Mouse (Mus musculus): Measurements from ENCODE around the gene AY074887. TPM values are rescaled to one million over a fixed set of nuclear protein-coding genes. Genes with fewer than 3 reads are reported as not detected.
"Not testable (repeated sequence)": the region's sequence is repeated elsewhere in the genome, so short reads cannot be mapped to it uniquely, and the experiment has no call there.

Gene AY074887
- not detected for total RNA-seq (2021)

DNA sequence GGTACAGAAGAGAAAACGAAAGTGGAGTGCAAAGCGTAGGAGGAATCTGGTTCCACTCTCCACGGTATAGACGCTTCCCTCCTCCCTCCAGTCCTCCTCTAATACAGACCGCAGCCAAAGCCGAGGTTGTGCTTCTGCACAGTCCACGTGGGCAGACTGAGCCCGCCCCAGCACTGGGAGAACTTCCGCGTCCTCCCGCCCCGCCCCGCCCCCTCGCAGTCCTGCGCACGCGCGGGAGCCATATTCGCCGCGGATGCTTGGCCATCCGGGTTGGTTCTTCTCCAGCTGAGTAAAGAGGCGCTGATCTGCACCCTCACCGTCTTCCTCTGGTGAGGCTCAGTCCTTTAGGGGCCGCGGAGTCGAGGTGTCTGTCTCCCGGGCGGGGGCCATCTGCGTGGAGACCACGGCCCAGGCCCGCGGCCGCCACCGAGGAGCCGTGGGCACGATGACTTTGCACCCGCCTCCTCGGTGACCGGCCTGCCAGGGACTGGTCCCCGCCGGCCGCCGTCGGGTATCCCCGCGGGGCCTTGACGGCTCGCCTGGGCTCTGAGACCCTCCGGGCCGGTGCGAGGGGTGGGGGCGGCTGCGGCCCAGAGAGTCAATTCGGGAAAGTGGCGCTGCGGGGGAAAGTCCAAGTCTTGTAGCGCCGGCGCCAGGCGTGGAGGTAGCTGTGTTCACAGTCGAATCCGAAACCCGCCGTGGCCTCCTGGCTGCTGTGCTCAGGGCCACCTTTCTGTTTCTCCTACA lies at the start of gene AY074887, which contains the start of gene Psma4:
Gene AY074887, minus strand, starts transcription at position 424 of the 747 bp plus-strand sequence.
Gene Psma4, plus strand, starts transcription at position 216 of the 747 bp plus-strand sequence.
- peak; percentile 81 to 87 for DNase-seq (ENCODE audit: extremely low spot score in 1 of 2, low spot score in 1 of 2)

DNA sequence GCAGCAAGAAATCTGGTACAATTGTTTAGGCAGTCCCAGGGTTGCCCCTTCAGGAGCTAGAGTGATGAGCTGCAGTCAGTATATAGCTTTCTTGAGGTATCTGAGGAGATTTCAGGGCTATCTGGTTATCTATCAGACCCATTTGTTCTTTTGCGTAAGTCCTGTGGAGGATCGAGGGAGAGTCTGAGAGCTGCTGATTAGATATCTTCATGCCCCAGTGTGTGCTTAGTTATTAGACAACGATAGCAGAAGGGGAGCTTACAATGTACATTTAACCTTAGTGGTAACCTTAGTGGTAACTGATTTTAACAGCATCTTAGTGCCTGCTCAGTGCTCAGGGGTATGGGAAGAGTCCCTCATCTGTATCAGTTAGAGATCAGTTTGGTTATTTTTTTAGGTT lies 44.8 kb upstream of the AY074887 start:
- DNase-seq (ENCODE audit: extremely low spot score in 1 of 2, low spot score in 1 of 2): no peak

DNA sequence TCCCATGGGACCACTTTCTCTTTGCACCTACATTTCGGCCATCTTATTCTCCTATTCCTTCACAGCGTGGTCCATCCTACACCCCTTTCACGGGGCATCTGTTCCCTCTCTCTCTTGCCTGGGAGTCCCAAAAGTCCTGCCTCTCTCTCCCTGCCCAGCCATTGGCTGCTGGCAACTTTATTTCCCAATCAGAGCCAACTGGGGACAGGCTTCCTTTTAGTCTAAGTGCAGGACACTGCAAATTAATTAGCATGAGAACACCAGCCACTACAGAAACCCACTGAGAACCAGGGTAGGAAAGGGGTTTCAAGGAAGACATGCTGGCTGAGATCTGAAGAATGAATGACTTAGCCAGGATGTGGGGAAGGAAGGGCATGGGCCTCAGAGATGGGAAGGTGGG lies 43.6 kb upstream of the AY074887 start:
- no peak for DNase-seq (ENCODE audit: extremely low spot score in 1 of 2, low spot score in 1 of 2)

DNA sequence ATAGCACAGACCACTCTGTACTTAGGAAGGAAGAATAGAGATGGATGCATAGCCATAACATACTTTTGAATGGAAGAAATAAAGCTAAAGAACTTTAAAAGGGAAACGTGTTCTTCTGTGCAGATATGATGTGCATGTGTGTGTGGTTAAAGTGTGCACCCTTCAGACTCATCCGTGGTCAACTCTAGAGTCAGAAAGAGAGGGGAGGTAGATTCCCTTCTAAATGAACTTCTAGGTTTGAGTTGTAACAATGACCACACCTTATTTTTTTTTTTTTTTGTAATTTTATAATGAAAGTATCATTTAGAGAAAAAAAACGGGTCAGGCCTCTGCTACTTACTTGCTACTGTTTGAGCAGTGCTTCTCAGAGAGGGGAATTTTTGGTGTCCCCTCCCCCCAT lies 39.6 kb upstream of the AY074887 start:
- DNase-seq (ENCODE audit: extremely low spot score in 1 of 2, low spot score in 1 of 2): no peak

DNA sequence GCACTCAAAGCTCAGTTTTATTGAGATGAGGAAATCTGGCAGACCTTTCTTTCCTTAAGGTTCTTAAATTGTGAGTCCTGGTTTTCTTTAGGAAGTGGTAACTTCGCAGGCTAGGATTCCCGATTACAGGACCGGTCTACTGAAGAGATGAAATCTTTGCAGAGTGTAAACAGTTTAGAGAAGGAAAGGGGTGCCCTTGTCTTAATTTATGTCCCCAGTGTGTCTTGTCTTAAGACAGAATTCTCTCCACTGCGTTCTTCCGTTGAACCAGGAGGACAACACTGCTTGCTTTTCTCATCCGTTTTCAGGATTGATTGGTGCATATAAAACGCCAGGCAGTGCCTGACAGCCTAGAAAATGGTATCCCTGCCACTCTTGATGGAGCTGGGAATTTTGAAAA lies 31.6 kb upstream of the AY074887 start:
- no peak for DNase-seq (ENCODE audit: extremely low spot score in 1 of 2, low spot score in 1 of 2)

DNA sequence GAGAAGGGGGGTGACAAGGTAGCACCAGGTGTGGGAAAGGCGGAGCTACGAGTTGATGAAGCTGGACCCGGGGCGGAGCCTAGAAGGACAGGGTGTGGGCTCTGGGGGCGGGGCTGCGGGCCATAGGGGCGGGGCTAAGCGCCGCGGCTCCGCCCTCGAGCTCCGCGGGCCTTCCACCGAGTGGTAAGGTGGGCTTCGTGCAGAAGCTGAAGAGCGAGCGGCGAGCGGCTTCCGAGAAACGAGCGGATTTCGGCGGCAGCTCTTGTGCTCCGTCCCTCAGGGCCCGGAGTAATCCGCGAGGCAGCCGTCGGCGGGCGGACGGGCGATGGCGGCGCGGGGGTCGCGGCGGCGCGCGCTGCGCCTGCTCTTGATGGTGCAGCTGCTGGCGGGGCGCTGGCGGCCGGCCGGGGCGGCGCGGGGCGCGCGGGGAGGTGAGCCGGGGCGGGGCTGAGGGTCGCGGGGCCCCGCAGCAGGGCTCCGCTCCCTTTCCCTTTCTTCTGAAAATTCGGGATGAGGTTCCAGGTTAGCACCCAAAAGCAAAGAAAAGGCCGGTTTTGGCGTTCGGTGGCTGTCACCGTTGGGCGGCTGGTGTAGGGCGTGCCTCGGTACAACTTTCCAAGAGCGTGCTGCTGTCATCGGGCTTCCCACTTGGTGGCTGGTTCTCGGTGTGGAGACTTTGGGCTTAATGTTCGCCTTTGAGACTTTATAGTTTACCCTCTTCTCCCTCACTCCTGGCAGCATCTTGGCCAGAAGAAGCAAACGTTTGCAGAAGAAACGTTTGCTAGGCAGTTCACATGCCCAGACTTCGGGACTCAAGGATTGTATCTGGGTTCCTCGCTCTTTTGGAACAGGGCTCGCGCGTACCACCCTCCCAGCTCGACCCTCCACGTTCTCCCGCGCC lies 30.7 kb upstream of the AY074887 start:
- peak; percentile 14 to 17 for DNase-seq (ENCODE audit: extremely low spot score in 1 of 2, low spot score in 1 of 2)

DNA sequence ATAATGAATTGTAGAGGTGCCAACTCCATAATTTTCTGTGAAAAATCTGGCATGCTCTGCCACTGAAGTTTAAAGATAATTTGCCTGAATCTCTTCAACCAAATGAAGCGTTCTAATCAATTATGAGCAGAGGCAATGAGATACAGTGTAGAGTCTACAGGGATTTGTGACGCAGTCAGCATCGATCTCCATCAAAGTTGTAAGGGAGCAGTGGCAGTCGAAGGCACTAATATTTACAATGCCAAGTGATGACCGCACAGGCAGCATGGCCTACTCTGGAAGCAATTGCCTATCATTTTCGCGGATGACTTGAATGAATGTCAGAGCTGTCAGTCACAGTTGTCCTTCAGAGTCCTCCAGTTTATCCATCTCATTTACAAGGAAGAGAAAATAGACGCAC lies 29.9 kb upstream of the AY074887 start, which contains the start of gene Chrna5:
Gene Chrna5, plus strand, starts transcription at position 207 of the 400 bp plus-strand sequence.
- no peak for DNase-seq (ENCODE audit: extremely low spot score in 1 of 2, low spot score in 1 of 2)

DNA sequence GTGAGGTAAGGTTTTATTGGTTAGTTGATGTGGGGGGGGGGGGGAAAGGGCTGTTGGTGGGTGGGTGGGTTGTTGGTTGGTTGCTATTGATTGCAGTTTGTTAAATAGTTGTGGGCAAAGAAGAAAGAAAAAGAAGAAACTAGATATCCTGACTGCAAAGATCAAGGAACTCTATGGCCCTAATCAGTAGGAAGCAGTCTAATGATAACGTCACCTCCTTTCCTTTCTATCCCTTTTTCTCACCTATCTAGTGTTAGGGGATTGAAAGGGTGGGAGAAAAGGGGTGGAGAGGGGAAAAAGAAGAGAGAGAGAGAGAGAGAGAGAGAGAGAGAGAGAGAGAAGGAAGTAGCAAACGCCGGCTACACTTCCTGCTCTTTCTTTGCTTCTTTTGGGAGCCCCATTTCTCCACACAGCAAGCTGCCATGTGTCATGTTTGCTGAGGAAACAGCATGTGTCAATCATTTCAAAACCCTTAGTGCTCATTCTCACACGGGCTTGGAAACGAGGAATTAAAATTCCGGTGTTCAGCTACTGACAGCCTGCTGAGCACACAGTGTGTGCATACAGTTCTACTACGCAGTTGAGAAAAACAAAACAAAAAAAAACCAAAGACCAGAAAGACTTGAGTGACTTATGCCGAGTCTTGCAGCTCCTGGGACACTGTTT lies 19.3 kb upstream of the AY074887 start:
- DNase-seq (ENCODE audit: extremely low spot score in 1 of 2, low spot score in 1 of 2): no peak

DNA sequence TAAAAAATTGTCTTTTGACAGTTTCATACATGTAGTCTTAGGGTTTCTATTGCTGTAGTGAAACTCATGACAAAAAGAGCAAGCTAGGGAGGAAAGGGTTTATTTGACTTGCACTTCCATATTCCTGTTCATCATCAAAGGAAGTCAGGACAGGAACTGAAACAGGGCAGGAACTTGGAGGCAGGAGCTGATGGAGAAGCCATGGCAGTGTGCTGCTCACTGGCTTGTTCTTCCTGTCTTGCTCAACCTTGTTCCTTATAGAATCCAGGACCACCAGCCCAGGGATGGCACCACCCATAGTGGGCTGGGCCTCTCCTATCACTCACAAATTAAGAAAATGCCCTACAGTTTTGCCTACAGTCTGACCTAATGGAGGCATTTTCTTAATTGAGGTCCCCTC lies 12.9 kb upstream of the AY074887 start:
- DNase-seq (ENCODE audit: extremely low spot score in 1 of 2, low spot score in 1 of 2): no peak

DNA sequence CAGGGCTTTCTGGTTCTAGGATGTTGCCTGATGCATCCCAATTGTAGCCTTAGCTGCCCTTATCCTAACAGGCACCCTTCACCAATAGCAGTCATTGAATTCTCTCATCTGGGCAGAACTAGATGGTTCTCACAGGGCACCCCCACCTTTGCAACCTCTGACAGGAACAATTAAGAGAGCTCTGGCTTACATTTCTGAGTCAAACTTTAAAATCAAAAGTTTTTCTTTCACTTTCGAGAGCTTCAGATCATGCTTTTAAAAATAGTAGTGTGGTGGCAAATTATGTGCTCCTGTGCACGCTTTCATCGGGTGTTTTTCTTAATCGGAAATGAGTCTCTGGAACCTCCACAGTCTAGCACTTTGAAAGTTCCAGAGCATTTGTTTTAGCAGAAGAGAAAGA lies 10.3 kb upstream of the AY074887 start:
- no peak for DNase-seq (ENCODE audit: extremely low spot score in 1 of 2, low spot score in 1 of 2)

DNA sequence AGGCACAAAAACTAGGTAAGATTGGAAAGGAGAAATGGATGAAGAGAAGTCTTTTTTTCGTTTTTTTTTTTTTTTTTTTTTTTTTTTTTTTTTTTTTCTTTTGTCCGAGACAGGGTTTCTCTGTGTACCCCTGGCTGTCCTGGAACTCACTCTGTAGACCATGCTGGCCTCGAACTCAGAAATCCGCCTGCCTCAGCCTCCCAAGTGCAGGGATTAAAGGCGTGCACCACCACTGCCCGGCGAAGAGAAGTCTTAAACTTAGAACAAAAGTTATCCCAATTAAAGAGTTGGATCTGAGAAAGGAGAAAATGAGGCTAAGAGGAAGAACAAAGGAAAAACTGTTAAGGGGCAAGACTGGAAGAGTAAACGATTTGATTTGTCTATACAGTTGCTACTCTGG lies 636 bp downstream of the AY074887 start:
- not testable (repeated sequence) for DNase-seq (ENCODE audit: extremely low spot score in 1 of 2, low spot score in 1 of 2)

DNA sequence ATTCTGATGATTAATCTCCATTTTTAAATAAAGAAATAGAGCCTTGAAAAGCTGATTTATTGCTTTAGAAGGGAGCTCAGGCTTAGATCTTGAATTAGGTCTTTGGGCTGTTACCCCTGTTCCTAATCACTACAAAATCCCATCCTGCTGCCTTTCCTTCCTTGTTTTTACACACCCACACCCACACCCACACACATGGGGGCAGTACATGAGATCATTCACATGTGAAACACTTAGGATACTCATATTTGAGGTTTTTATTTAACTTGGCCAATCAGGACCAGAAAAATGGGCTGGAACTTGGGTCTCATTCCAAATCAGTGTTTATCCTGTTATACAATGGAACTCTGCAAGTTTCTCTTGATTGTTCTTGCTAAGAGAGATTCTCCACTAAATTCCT lies 1.3 kb downstream of the AY074887 start:
- no peak for DNase-seq (ENCODE audit: extremely low spot score in 1 of 2, low spot score in 1 of 2)

DNA sequence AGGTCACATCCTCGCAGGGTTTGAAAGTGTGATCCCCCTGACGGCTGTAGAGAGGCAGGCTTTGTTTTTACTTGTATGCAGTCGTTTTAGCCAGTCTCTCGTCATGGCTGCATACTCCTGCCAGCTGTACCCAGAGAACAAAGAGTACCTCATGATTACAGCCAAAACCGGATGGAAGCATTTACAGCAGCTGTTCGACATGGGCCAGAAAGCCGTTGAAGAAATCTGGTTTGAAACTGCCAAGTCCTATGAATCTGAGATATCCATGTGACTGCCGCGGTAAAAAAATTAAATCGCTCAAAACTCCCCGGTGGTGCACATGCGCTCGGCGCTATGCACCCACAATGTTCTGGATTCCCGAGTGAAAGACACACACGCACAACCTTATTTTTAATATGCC lies 4.5 kb downstream of the AY074887 start:
- no peak for DNase-seq (ENCODE audit: extremely low spot score in 1 of 2, low spot score in 1 of 2)

DNA sequence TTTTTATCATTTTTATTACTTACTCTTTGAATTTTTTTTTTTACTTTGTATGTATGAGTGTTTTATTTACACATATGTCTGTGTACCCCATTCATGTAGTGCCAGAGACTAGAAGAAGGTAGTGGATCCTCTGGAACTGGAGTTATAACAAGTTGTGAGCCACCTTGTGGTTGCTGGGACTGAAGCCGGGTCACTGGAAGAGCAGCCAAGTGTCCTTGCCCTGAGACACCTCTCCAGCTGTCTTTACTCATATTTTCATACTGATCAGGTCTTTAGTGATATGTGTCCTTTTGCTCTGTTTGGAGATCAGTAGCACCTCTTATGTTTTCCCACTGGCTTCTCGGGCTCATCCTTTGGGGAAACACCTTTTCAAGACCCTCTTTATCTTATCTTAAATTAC lies 6.3 kb downstream of the AY074887 start:
- DNase-seq (ENCODE audit: extremely low spot score in 1 of 2, low spot score in 1 of 2): no peak

DNA sequence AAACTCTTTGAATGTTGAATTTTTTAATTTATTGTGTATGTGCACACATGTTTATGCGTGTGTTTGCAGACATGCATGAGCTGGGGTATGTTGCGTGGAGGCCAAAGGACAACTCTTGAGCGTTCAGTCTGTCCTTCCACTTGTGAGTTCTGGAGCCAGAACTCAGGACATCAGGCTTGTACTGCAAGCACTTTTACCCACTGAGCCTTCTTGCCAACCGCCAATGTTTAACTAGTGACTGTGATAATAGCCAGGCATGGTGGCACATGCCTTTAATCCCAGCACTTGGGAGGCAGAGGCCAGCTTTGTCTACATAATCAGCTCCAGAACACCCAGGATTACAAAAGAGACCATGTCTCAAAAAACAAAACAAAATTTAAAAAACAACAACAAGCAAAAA lies 8.7 kb downstream of the AY074887 start:
- DNase-seq (ENCODE audit: extremely low spot score in 1 of 2, low spot score in 1 of 2): no peak

DNA sequence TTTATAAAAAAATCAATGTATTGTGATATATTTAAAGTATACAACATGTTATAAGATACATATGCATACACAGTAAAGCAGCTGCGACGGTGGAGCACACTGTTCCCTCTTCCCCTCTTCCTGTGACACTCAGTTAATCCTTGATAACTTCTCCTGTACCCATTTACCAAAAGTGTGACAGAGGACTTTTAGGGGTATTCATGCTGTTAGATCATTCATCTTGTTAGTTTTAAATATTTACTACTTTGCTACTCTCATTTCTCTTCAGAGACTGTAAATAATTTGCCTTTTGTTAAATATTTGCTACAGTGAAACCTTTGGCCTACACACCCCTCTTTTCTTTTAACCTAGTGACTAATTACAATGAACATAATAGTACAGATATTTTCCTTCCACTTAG lies 18.4 kb downstream of the AY074887 start:
- DNase-seq (ENCODE audit: extremely low spot score in 1 of 2, low spot score in 1 of 2): no peak

DNA sequence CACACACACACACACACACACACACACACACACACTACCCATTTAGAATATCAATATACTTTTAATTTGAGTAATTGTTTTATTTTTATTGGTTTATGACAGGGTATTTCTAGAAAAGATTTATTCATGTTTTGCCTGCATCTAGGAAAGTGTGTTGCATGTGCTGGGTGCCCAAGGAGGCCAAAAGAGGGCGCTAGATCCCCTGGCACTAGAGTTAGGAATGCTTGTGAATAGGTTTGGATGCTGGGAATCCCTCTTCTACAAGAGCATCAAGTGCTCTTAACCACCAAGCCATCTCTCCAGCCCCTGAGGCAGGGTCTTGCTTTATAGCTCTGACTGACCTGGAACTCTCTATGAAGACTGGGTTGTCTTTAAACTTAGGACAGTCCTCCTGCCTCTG lies 19.0 kb downstream of the AY074887 start:
- no peak for DNase-seq (ENCODE audit: extremely low spot score in 1 of 2, low spot score in 1 of 2)

DNA sequence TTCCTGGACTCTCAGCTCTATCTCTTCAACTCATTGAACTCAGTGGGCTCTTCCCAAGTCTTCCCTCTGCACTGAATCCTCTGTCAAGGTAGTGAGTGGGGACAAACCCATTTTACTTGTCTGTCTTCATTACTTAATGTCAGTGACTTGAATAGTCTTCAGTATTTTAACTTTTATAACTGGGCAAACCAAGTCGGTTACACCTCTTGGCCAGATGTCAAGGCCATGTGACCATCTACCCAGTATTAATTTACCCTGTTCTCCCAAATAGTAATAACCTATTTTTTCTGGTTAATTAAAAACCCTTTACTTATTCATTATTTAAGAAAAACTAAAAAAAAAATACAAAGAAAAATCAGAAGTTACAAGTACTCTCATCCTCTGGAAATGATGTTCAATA lies 20.1 kb downstream of the AY074887 start:
- no peak for DNase-seq (ENCODE audit: extremely low spot score in 1 of 2, low spot score in 1 of 2)

DNA sequence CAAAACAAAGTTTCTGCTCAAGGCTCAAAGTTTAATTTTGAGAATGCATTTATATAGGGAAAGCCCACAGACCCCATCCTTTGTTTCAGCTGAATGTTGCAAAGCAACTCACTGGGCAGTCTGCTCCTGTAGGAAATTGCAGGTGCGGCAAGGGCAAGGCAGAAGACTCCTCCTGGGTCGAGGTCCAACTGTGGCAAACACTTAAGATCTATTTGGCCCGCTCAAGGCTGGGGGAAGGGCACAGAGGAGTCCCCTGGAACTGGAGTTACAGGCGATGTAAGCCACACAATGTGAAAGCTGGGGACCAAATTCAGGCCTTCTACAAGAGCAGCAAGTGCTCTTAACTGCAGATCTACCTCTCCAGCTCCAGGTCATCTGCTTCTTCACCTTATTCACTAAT lies 30.9 kb downstream of the AY074887 start:
- no peak for DNase-seq (ENCODE audit: extremely low spot score in 1 of 2, low spot score in 1 of 2)

DNA sequence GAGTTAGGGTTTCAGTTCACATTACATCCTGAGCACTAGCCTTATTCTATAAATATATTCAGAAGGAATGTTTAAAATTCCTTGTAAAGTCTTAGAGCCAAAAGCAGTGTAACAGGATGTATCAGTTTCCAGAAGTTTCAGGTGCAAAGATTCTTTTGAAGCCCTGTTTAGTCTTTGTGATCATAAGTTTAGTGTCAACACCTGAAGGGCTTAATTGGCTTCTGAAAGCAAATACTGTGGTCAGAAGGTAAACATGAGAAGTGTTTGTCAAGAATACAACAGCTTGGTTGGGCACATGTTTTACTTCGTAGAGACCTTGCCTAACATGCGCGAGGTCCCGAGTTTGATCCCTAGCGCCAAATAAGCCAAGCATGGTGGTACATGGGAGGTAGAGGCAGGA lies 32.0 kb downstream of the AY074887 start:
- DNase-seq (ENCODE audit: extremely low spot score in 1 of 2, low spot score in 1 of 2): no peak

DNA sequence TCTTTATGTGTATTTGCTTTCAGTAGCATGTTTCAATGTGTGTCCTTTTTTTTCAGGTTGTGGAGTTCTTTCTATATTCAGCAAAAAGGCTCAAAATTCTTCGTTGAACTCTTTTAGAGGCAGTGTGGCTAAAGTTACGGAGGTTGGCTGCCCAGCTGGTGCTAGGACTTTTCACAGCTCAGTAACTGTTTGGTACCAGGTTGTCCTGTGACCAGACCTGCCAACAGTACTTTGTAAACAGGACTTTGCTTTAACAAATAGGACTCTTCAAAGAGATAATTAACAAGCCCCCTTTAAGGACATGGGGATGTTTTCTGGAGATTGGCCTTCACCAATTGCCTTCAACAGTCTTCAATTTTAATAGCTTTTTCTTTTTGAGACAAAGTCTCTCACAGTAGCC lies 32.6 kb downstream of the AY074887 start:
- DNase-seq (ENCODE audit: extremely low spot score in 1 of 2, low spot score in 1 of 2): no peak

Data from layer of hippocampus, postnatal 25 days (tissue).